Mouse (Mus musculus): ENCODE results near the gene Samd4b. TPM values are rescaled to one million over a fixed set of nuclear protein-coding genes. Genes with fewer than 3 reads are reported as not detected.

Gene Samd4b
- polyA plus RNA-seq, 1 experiment from 2014 or later, result 37.6 TPM

GRCm38 (mm10) chr7:28437964-28438363 lies 160.0 kb downstream of the Samd4b start:
- Histone ChIP-seq H3K9me3 (ENCODE audit: control insufficient read depth, low read length) (no peaks in the 10 kb centered on the region), H3K9ac (ENCODE audit: low read length) (no peak overlapping the region), H3K4me1 (ENCODE audit: control insufficient read depth, insufficient read depth, low read length) (0 out of 2 replicates have a peak, but pooled peaks cover 8% of the 10 kb centered on the region), H3K27ac (replicated peaks; ENCODE audit: low read depth, low read length) (no peak overlapping the region), H3K27me3 (ENCODE audit: control insufficient read depth, insufficient read depth, low read length) (no peaks in the 10 kb centered on the region), H3K4me2 (ENCODE audit: low read depth, severe bottlenecking) (no peak overlapping the region), H3K36me3 (ENCODE audit: control insufficient read depth, insufficient read depth, low read length) (no peaks in the 10 kb centered on the region), H3K4me3 (ENCODE audit: low read depth, low read length) (no peak overlapping the region)
- DNase-seq (ENCODE audit: low spot score) (no peak), ATAC-seq (ENCODE audit: insufficient number of reproducible peaks, low FRiP score, low TSS enrichment, low read depth) (no peak)

GRCm38 (mm10) chr7:28436932-28437570 lies 160.9 kb downstream of the Samd4b start, which contains the start of gene Gmfg:
Gene Gmfg (plus strand): TSS chr7:28437447.
- DNase-seq (ENCODE audit: low spot score), result peak; percentile 85
- Histone ChIP-seq H3K4me2 (ENCODE audit: low read depth, severe bottlenecking) (peak within 1 kb of the TSS; percentile 59), H3K9me3 (ENCODE audit: control insufficient read depth, low read length) (no peaks in the 10 kb centered on the region), H3K36me3 (ENCODE audit: control insufficient read depth, insufficient read depth, low read length) (no peaks in the 10 kb centered on the region), H3K9ac (ENCODE audit: low read length) (0 out of 2 replicates have a peak within 1 kb of the TSS, but pooled peaks have one; percentile 45), H3K27me3 (ENCODE audit: control insufficient read depth, insufficient read depth, low read length) (no peaks in the 10 kb centered on the region), H3K27ac (replicated peaks; ENCODE audit: low read depth, low read length) (no peak within 1 kb of the TSS), H3K4me3 (ENCODE audit: low read depth, low read length) (peak within 1 kb of the TSS; percentile 94), H3K4me1 (ENCODE audit: control insufficient read depth, insufficient read depth, low read length) (0 out of 2 replicates have a peak, but pooled peaks cover 8% of the 10 kb centered on the region)
- ATAC-seq (ENCODE audit: insufficient number of reproducible peaks, low FRiP score, low TSS enrichment, low read depth), result peak; percentile 19
- WGBS, result 3% methylated on average over 16 of the region's 16 CpGs

GRCm38 (mm10) chr7:28436271-28436904 lies 161.6 kb downstream of the Samd4b start:
- Histone ChIP-seq H3K36me3 (ENCODE audit: control insufficient read depth, insufficient read depth, low read length) (no peaks in the 10 kb centered on the region), H3K9ac (ENCODE audit: low read length) (peak overlapping the region; percentile 87), H3K4me1 (ENCODE audit: control insufficient read depth, insufficient read depth, low read length) (0 out of 2 replicates have a peak, but pooled peaks cover 8% of the 10 kb centered on the region), H3K27ac (replicated peaks; ENCODE audit: low read depth, low read length) (no peak overlapping the region), H3K4me2 (ENCODE audit: low read depth, severe bottlenecking) (peak overlapping the region; percentile 59), H3K27me3 (ENCODE audit: control insufficient read depth, insufficient read depth, low read length) (no peaks in the 10 kb centered on the region), H3K9me3 (ENCODE audit: control insufficient read depth, low read length) (no peaks in the 10 kb centered on the region), H3K4me3 (ENCODE audit: low read depth, low read length) (peak overlapping the region; percentile 94)
- peak; percentile 100 for DNase-seq (ENCODE audit: low spot score)
- under 1% methylated on average over 47 of the region's 64 CpGs for WGBS
- peak; percentile 99 for ATAC-seq (ENCODE audit: insufficient number of reproducible peaks, low FRiP score, low TSS enrichment, low read depth)

DNA sequence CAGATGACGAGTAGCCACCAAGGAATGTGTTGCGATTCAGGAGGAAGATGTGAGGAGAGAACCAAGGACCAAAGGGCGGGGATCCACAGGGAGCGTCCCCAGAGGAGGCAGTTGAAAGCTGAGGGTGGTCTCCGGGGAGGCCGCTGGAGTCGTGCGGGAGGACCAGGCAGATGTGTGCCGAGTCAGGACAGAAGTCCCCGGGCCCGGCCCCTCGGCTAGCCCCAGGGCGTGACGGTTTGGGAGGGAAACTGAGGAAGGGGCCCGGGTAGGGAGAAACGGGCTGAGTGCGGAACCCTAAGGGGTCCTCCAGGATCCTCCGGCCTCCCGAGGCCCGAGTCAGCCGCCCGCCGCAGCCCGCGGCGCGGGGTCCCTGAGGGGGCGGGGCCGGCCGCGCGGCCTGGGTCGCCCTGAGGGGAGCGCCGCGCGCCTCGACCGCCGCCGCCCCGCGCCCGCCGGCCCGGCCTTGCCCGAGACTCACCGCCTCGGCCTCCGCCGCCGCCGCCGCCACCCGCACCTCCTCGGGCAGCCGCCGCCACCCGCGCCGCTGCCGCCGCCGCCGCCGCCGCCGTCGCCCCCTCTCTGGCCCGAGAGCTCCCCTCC lies 162.2 kb downstream of the Samd4b start:
- under 1% methylated on average over 33 of the region's 70 CpGs for WGBS
- H3K4me1 ChIP-seq (ENCODE audit: control insufficient read depth, insufficient read depth, low read length), result 0 out of 2 replicates have a peak, but pooled peaks cover 8% of the 10 kb centered on the region
- H3K36me3 ChIP-seq (ENCODE audit: control insufficient read depth, insufficient read depth, low read length), result no peaks in the 10 kb centered on the region
- DNase-seq (ENCODE audit: low spot score), result peak; percentile 44
- H3K9me3 ChIP-seq (ENCODE audit: control insufficient read depth, low read length), result no peaks in the 10 kb centered on the region
- H3K9ac ChIP-seq (ENCODE audit: low read length), result peak overlapping the region; percentile 87
- H3K4me2 ChIP-seq (ENCODE audit: low read depth, severe bottlenecking), result peak overlapping the region; percentile 88
- H3K27ac ChIP-seq (replicated peaks; ENCODE audit: low read depth, low read length), result no peak overlapping the region
- no peaks in the 10 kb centered on the region for H3K27me3 ChIP-seq (ENCODE audit: control insufficient read depth, insufficient read depth, low read length)
- peak overlapping the region; percentile 94 for H3K4me3 ChIP-seq (ENCODE audit: low read depth, low read length)
- ATAC-seq (ENCODE audit: insufficient number of reproducible peaks, low FRiP score, low TSS enrichment, low read depth), result peak; percentile 8

- Histone ChIP-seq H3K27me3 (ENCODE audit: control insufficient read depth, insufficient read depth, low read length) (no peaks in the 10 kb centered on the region), H3K27ac (replicated peaks; ENCODE audit: low read depth, low read length) (no peak overlapping the region), H3K9ac (ENCODE audit: low read length) (no peak overlapping the region), H3K9me3 (ENCODE audit: control insufficient read depth, low read length) (no peaks in the 10 kb centered on the region), H3K4me1 (ENCODE audit: control insufficient read depth, insufficient read depth, low read length) (0 out of 2 replicates have a peak, but pooled peaks cover 7% of the 10 kb centered on the region), H3K36me3 (ENCODE audit: control insufficient read depth, insufficient read depth, low read length) (no peaks in the 10 kb centered on the region; the same call in 1 of the 2 replicates), H3K4me3 (ENCODE audit: low read depth, low read length) (no peak overlapping the region), H3K4me2 (ENCODE audit: low read depth, severe bottlenecking) (no peak overlapping the region)
- no peak for DNase-seq (ENCODE audit: low spot score)
- WGBS, result 92% methylated on average over 2 of the region's 2 CpGs
- ATAC-seq (ENCODE audit: insufficient number of reproducible peaks, low FRiP score, low TSS enrichment, low read depth), result no peak
Observed at GRCm38 (mm10) chr7:28432252-28432651, 165.7 kb downstream of the Samd4b start.

- Histone ChIP-seq H3K4me3 (ENCODE audit: low read depth, low read length) (no peak overlapping the region), H3K9me3 (ENCODE audit: control insufficient read depth, low read length) (no peaks in the 10 kb centered on the region), H3K36me3 (ENCODE audit: control insufficient read depth, insufficient read depth, low read length) (no peaks in the 10 kb centered on the region; the same call in 1 of the 2 replicates), H3K9ac (ENCODE audit: low read length) (no peak overlapping the region), H3K27me3 (ENCODE audit: control insufficient read depth, insufficient read depth, low read length) (no peaks in the 10 kb centered on the region), H3K4me2 (ENCODE audit: low read depth, severe bottlenecking) (no peak overlapping the region), H3K27ac (replicated peaks; ENCODE audit: low read depth, low read length) (no peak overlapping the region), H3K4me1 (ENCODE audit: control insufficient read depth, insufficient read depth, low read length) (0 out of 2 replicates have a peak, but pooled peaks cover 4% of the 10 kb centered on the region)
- WGBS, result 90% methylated on average over 1 of the region's 1 CpGs
- ATAC-seq (ENCODE audit: insufficient number of reproducible peaks, low FRiP score, low TSS enrichment, low read depth), result no peak
- no peak for DNase-seq (ENCODE audit: low spot score)
Observed at GRCm38 (mm10) chr7:28430512-28430911, 167.4 kb downstream of the Samd4b start.

DNA sequence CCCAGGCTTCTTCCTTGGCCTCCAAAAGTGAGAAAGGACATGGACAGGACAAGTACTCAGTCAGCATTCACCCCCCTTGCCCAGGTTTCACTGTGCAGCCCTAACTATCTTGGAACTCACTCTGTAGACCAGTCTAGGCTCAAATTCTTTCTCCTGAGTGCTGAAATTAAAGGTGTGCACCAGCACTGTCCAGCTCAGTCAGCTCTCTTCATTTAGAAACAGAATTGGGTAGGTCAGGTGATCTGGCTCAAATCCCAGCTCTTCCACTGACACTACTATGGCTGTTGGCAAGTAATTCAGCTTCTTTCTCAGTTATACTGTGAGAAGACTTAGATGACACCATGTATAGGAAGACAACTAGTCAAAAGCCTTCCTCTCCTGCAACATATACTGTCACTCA lies 170.2 kb downstream of the Samd4b start:
- Histone ChIP-seq H3K27ac (replicated peaks; ENCODE audit: low read depth, low read length) (no peak overlapping the region), H3K27me3 (ENCODE audit: control insufficient read depth, insufficient read depth, low read length) (no peaks in the 10 kb centered on the region), H3K4me1 (ENCODE audit: control insufficient read depth, insufficient read depth, low read length) (no peaks in the 10 kb centered on the region), H3K4me2 (ENCODE audit: low read depth, severe bottlenecking) (no peak overlapping the region), H3K36me3 (ENCODE audit: control insufficient read depth, insufficient read depth, low read length) (peaks cover 6% of the 10 kb centered on the region; the same call in 1 of the 2 replicates), H3K9ac (ENCODE audit: low read length) (no peak overlapping the region), H3K4me3 (ENCODE audit: low read depth, low read length) (no peak overlapping the region), H3K9me3 (ENCODE audit: control insufficient read depth, low read length) (no peaks in the 10 kb centered on the region)
- ATAC-seq (ENCODE audit: insufficient number of reproducible peaks, low FRiP score, low TSS enrichment, low read depth), result no peak
- DNase-seq (ENCODE audit: low spot score), result no peak

- Histone ChIP-seq H3K4me1 (ENCODE audit: control insufficient read depth, insufficient read depth, low read length) (no peaks in the 10 kb centered on the region), H3K9me3 (ENCODE audit: control insufficient read depth, low read length) (no peaks in the 10 kb centered on the region), H3K36me3 (ENCODE audit: control insufficient read depth, insufficient read depth, low read length) (peaks cover 24% of the 10 kb centered on the region), H3K9ac (ENCODE audit: low read length) (no peak overlapping the region), H3K27me3 (ENCODE audit: control insufficient read depth, insufficient read depth, low read length) (no peaks in the 10 kb centered on the region), H3K4me3 (ENCODE audit: low read depth, low read length) (no peak overlapping the region), H3K27ac (replicated peaks; ENCODE audit: low read depth, low read length) (no peak overlapping the region), H3K4me2 (ENCODE audit: low read depth, severe bottlenecking) (no peak overlapping the region)
- no peak for DNase-seq (ENCODE audit: low spot score)
- no peak for ATAC-seq (ENCODE audit: insufficient number of reproducible peaks, low FRiP score, low TSS enrichment, low read depth)
- WGBS, result 93% methylated on average over 1 of the region's 1 CpGs
Observed at GRCm38 (mm10) chr7:28423018-28423417, 174.9 kb downstream of the Samd4b start.

Measured in limb, embryonic 11.5 days (tissue).